Mouse (Mus musculus) olfactory bulb, adult 2 months (tissue): ENCODE data around the gene Gm17428. TPM values are rescaled to one million over a fixed set of nuclear protein-coding genes. Genes with fewer than 3 reads are reported as not detected.
"Not testable (repeated sequence)": the region's sequence is repeated elsewhere in the genome, so short reads cannot be mapped to it uniquely, and the experiment has no call there.

Experiments
- H3K27ac ChIP-seq: fragments of 200-500 bp; 2 replicates; pipeline ENCODE4 v1.5.1; 2012; ENCODE audit warnings: low read depth, low read length; ENCODE audit not compliant: insufficient read depth
- H3K4me1 ChIP-seq: fragments of 200-500 bp; 2 replicates; pipeline ENCODE4 v1.6.1; 2012; ENCODE audit warnings: low read length; ENCODE audit not compliant: control insufficient read depth, insufficient read depth
- H3K4me3 ChIP-seq: fragments of 200-500 bp; 2 replicates; pipeline ENCODE4 v1.5.1; 2012; ENCODE audit warnings: mild to moderate bottlenecking, low read depth, low read length, moderate library complexity; ENCODE audit not compliant: insufficient read depth
- CTCF ChIP-seq: fragments of 200-500 bp; IDR thresholded peaks from 2 replicates; pipeline ENCODE4 v1.5.1; 2012; ENCODE audit warnings: low read depth, mild to moderate bottlenecking, low read length, moderate library complexity; ENCODE audit not compliant: insufficient read depth
- POLR2A ChIP-seq: fragments of 200-500 bp; IDR thresholded peaks from 2 replicates; pipeline ENCODE4 v1.6.1; 2012; ENCODE audit warnings: mild to moderate bottlenecking, low read depth, low read length, moderate library complexity; ENCODE audit not compliant: insufficient read depth
- WGBS: fragments of 180-500 bp; shearing (Covaris S2); methylation state at CpG from one replicate; pipeline ENCODE4 v1.1.7; 2018; 5-methylcytosine and 5-hydroxymethylcytosine counted together
- polyA plus RNA-seq: library from polyadenylated mRNA; stranded (reverse); fragments of >200 nt; gene quantifications from 2 replicates; pipeline ENCODE4 v1.2.4, GENCODE M21; 2012; ENCODE audit warnings: low replicate concordance; ENCODE audit not compliant: missing spikeins, insufficient read depth, insufficient read length

The Gm17428 gene
- polyA plus RNA-seq, 1 experiment: not detected

- Histone ChIP-seq H3K27ac (no peak overlapping the region), H3K4me1 (no peaks in the 10 kb centered on the region), H3K4me3 (no peak overlapping the region)
- no peak for TF ChIP-seq CTCF
- TF ChIP-seq POLR2A: no peak
- WGBS: 95% methylated on average over 9 of the region's 9 CpGs
Observed at GRCm38 (mm10) chr14:54948781-54949180, 28.0 kb upstream of the Gm17428 start.

GRCm38 (mm10) chr14:54950493-54950892, 26.2 kb upstream of the Gm17428 start:
- WGBS: 74% methylated on average over 12 of the region's 12 CpGs

DNA sequence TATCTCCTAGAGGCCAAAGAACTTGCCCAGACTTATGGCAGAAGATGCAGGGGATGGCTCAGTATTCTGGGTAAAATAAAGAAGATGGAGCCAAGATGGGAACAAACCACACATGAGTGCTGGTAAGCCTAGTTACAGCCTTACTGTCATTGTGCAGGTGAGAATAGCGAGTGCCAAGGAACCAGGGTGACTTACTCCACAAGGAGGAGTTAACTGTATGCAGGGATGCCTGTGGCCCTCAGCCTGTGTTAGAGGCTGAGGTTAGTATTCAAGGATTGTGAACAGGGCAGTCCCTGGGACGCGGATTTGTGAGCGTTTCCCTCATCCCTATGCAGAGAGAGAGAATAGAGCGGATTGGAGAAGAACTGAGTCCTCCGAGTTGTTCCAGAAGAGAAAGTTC, 25.1 kb upstream of the Gm17428 start:
- Histone ChIP-seq H3K4me1 (no peaks in the 10 kb centered on the region), H3K4me3 (no peak overlapping the region), H3K27ac (no peak overlapping the region)
- 90% methylated on average over 6 of the region's 6 CpGs for WGBS
- no peak for TF ChIP-seq CTCF
- no peak for TF ChIP-seq POLR2A

More at GRCm38 (mm10) chr14:54950493-54950892, 26.2 kb upstream of the Gm17428 start:
- no peak overlapping the region for H3K27ac ChIP-seq
- no peak overlapping the region for H3K4me3 ChIP-seq
- no peaks in the 10 kb centered on the region for H3K4me1 ChIP-seq
- TF ChIP-seq POLR2A: no peak
- no peak for TF ChIP-seq CTCF

DNA sequence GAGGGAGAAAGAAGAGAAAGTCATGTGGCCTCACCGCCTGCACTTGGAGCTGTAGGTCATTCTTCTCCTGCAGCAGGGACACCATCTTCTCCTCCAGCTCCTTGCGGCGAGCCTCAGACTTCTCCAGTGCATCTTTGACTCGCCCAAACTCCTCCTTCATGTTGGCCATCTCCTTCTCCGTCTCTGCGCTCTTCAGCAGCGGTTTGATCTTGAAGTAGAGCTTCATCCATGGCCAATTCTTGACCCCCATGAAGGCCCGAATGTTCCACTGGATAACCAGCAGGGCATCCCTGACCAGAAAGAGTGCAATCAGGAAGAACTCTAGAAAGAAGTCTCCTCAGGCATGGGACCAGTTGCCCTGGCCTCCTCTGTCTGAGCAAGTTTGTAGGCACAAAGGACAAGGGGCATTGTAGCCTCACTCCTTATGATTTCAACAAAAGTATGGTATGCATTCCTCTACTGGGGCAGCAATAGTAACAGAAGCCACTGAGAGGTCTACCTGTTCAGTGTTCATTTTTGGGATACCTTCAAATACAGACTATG, 23.0 kb upstream of the Gm17428 start:
- H3K4me3 ChIP-seq: no peak overlapping the region
- WGBS: 94% methylated on average over 8 of the region's 8 CpGs
- H3K4me1 ChIP-seq: no peaks in the 10 kb centered on the region
- H3K27ac ChIP-seq: no peak overlapping the region
- TF ChIP-seq POLR2A (no peak), CTCF (no peak)

GRCm38 (mm10) chr14:54954474-54954873, 22.3 kb upstream of the Gm17428 start:
- H3K27ac ChIP-seq: no peak overlapping the region
- 89% methylated on average over 3 of the region's 3 CpGs for WGBS
- H3K4me1 ChIP-seq: no peaks in the 10 kb centered on the region
- TF ChIP-seq POLR2A (no peak), CTCF (no peak)
- H3K4me3 ChIP-seq: no peak overlapping the region

DNA sequence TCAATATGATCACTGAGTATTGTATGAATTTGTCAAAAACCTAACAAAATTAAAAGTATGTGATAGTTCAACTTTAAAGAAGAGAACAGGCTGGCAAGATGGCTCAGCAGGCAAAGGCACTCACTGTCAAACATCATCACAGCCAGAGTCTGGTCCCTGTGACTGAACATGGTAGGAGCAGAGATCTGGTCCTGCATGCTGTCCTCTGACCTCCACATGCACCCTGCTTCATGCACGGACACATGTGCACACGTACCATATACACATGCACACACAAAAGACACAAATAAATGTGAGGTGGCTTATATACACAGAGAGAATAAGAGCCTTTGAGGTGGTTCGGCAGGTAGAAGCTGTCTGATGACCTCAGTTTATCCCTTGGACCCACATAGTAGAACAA, 21.3 kb upstream of the Gm17428 start:
- TF ChIP-seq CTCF (no peak), POLR2A (no peak)
- H3K4me3 ChIP-seq: no peak overlapping the region
- H3K4me1 ChIP-seq: no peaks in the 10 kb centered on the region
- 87% methylated on average over 3 of the region's 3 CpGs for WGBS
- no peak overlapping the region for H3K27ac ChIP-seq

- H3K4me1 ChIP-seq: 0 out of 2 replicates have a peak, but pooled peaks cover 4% of the 10 kb centered on the region
- no peak overlapping the region for H3K4me3 ChIP-seq
- no peak overlapping the region for H3K27ac ChIP-seq
- 92% methylated on average over 9 of the region's 9 CpGs for WGBS
- TF ChIP-seq CTCF (no peak), POLR2A (no peak)
Observed at GRCm38 (mm10) chr14:54956533-54956932, 20.2 kb upstream of the Gm17428 start.

DNA sequence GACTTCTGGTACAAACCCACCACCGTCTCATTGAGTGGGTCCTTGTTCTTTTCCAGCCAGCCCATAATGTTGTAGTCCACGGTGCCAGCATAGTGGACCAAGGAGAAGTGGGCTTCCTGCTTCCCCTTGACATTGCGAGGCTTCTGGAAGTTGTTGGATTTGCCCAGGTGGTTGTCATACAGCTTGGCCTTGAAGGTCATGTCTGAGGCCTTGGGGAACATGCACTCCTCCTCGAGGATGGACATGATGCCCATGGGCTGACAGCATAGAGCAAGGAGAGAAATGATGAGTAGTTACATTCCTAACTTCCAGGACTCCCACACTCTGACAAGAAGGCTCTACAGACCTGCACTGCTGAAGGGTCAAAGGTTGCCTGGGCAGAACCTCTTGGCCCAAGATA, 18.2 kb upstream of the Gm17428 start:
- WGBS: 91% methylated on average over 4 of the region's 4 CpGs
- H3K4me1 ChIP-seq: 0 out of 2 replicates have a peak, but pooled peaks cover 4% of the 10 kb centered on the region
- no peak overlapping the region for H3K27ac ChIP-seq
- H3K4me3 ChIP-seq: no peak overlapping the region
- TF ChIP-seq POLR2A: no peak
- TF ChIP-seq CTCF: no peak

- no peak overlapping the region for H3K27ac ChIP-seq
- no peak overlapping the region for H3K4me3 ChIP-seq
- WGBS: 90% methylated on average over 3 of the region's 3 CpGs
- 0 out of 2 replicates have a peak, but pooled peaks cover 4% of the 10 kb centered on the region for H3K4me1 ChIP-seq
- TF ChIP-seq POLR2A (no peak), CTCF (no peak)
Observed at GRCm38 (mm10) chr14:54959197-54959596, 17.5 kb upstream of the Gm17428 start.

- H3K4me1 ChIP-seq: not testable (repeated sequence)
- 93% methylated on average over 12 of the region's 12 CpGs for WGBS
Observed at GRCm38 (mm10) chr14:54959853-54960613, 16.7 kb upstream of the Gm17428 start.

More at GRCm38 (mm10) chr14:54959853-54960613, 16.7 kb upstream of the Gm17428 start:
- not testable (repeated sequence) for H3K27ac ChIP-seq, H3K4me3 ChIP-seq
